Mouse (Mus musculus): ENCODE data around the gene 4932438A13Rik.

Gene 4932438A13Rik

DNA sequence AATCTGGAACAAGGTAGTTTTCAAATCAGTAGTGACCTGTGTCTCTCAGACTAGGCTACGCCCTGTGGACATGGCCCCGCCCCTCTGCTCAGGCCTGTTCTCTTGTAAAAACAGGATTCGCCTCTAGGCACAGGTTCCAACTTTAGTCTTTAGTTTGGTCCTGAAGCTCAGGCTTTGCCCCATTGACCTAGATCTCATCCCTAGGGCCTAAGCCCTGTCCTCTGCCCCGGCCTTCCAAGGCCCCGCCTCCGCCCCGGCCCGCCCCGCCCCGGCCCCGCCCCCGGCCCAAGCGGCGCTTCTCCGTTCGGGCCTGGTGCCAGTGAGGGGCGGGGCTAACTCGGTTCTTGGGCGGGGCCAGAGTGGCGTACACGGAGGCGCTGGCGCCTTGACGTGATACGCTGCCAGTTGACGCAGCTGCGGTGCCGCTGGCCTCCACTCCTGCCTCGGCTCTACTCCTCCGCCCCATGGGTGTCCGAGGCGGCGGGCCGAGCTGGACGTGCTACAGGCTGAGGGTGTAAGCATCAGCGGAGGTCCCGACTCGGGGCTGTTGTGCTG, at the start of gene 4932438A13Rik:
TSS of gene 4932438A13Rik (plus strand) at position 384 of the 555 bp plus-strand sequence.
- DNase-seq (ENCODE audit: low read depth, low spot score): peak; percentile 79

DNA sequence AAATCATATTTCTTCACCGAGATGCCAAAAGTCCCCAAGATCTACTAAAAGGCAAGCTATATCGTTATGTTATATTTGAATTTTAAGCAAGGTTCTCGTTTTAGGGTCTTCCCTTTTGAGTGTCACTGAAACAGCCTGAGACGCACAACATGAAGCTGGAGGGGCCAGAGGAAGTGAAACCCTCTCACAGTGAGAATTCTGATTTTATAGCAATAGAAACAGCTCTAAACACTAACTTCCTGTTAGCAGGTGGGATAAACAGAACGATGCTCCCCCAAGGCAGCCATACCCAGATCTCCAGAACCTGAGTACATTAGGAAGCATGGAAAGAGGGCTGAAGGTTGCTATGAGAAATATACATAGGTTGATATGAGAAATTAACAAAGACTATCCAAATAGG, 46.3 kb upstream of the 4932438A13Rik start:
- DNase-seq (ENCODE audit: low read depth, low spot score): no peak

DNA sequence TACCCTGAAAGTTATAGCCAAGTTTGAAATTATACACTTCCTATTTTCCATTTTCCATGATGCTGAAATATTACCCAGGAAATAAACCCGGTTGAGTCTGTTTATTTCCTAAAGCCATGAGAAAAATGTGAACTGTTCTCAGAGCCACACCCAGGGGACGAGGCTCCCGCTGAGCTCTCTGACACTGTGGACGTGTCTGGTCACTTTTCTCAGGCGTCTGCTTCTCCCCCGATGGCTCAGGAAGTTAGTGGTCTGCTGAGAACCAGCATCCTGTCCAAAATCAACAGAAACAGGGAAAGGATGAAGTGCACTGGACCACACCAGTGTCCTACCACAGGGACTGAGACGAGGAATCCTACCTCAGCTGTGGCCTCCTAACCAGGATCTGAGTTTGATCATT, 43.5 kb upstream of the 4932438A13Rik start:
- DNase-seq (ENCODE audit: low read depth, low spot score): no peak

DNA sequence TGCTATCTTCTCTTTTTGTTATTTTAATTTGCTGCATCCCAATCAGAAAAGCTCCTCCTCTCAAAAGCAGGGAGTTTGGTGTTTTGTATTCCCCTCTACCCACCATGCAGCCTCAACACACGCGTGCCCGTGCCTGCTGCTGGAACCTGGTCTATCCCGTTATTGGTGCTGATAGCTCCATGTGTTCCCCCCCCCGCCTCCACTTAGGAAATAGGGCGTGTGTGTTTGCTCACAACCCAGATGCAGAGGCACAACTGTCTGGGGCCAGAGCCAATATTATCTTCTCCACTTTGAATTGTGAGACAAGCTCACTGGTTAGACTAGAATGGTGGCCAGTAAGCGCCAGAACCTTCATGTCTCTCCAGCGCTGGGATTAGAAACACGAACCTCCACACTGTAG, 41.9 kb upstream of the 4932438A13Rik start:
- DNase-seq (ENCODE audit: low read depth, low spot score): no peak

DNA sequence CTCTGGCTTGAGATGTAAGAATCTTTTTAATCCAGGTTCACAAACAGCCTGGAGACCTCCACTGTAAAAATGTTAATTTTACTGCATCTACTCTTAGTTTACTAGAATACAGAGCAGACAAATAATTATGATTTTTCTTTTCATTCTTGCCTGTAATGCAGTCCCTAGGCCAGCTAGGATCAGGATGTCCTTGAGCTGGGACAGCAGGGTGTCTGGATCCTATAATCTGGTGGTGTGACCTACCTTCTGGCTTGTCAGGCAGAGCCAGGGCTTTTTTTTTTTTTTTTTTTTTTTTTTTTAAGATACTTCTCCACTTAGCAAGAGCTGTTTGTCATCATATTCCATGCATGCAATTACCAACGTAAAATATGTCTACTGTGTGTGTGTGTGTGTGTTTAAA, 37.8 kb upstream of the 4932438A13Rik start:
- DNase-seq (ENCODE audit: low read depth, low spot score): no peak

DNA sequence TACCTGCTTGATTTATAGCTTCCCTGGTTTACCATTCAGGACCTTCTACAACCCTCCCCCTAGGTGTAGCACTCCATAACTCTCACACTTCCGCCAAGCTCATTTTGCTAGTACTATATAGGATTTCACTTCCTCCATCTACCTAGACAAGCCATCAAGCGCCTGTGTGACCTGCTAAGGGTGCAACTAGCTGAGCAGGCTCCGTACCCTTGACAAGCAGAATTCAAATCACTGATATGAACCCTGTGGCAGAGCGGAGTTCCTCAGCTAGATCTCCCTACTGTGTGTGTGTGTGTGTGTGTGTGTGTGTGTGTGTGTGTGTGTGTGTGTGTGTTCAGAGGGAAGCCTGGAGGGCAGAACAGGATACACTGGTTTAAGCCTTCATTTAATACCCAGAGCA, 37.4 kb upstream of the 4932438A13Rik start:
- DNase-seq (ENCODE audit: low read depth, low spot score): no peak

DNA sequence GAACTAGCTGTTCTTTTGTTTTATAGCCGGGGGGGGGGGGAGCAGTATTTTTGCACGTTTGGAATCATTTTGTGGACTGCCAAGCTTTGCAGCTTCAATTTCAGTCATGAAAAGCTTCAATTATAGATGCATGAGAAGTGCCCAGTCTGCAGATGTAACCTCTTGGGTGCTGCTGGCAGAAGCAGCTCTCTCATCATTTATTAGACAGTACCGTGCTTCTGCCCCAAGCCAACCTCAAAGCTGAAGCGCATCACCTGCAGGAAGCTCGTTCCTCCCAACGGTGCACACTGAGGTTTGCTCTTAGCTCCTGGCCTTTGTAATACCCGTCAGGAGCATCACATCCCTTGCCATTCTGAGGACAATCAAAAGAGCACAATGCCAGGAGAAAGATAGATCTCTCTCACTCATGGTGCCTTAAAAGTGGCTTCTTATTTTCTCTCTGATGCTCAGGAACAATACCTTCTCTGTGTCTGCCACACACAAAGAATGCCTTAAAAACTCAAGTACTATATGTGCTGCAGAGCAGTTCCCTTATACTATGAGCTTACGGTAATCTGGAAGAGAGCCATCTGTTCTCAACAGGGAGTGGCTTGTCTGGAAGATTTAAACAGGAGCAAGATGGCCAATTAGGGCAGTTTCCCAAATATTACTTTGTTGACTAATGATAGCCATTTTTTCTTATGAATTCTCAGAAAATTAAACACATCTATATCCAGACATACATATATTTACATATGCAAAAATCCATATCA, 35.5 kb upstream of the 4932438A13Rik start:
- no peak for DNase-seq (ENCODE audit: low read depth, low spot score)

DNA sequence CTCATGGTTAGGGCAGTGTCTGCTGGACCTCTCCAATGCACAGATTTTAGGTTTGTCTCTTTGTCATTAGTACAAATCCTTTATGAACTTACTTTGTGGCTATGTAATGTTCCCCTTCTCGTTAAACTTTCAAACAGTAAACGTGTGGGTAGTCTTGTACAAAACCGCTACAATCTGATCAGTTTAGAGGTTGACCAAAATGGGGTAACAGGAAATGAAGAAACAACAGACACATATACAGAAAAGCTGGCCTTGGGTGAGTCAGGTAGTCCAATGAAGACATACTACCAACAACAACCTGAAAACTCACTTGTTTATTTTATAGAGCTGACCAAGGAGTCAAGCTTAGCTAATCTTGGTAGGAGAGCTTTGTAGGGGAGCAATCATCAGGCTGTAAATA, 32.7 kb upstream of the 4932438A13Rik start:
- no peak for DNase-seq (ENCODE audit: low read depth, low spot score)

DNA sequence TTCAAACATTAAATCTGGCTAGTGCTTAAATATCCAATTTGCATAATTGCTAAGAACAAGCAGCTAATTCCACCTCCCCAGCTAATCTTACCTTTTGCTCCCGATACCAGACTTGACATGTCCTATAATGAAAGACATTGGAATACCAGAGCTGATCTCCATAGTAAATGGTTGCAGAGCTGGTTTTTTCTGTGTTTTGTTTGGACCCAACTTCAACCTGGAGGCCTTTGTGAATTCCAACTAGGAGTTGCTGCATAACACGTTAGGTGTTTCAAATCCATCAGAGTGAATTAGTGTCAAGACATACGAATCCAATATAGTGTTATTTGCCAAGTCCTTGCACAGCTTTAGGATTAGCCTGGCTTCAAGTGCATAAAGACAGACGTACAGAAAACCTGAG, 28.5 kb upstream of the 4932438A13Rik start:
- no peak for DNase-seq (ENCODE audit: low read depth, low spot score)

DNA sequence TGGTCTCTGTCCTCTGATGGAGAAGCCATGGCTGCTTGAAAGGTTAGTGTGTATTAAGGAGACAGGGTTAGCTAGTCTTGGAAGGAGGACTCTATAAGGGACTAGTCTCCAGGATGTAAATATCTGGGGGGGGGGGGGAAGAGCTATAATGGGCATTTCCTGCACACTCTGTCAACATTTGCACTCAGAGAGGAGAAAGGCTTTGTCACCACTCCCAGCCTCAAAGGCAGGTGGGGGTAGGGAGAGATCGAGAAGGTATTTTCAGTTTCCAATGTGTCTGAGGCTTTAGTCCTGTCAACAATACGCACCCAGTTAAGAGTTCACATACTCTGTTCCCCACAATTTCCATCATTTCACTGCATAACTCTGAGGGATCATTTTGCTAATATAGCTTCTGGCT, 28.1 kb upstream of the 4932438A13Rik start:
- DNase-seq (ENCODE audit: low read depth, low spot score): no peak

DNA sequence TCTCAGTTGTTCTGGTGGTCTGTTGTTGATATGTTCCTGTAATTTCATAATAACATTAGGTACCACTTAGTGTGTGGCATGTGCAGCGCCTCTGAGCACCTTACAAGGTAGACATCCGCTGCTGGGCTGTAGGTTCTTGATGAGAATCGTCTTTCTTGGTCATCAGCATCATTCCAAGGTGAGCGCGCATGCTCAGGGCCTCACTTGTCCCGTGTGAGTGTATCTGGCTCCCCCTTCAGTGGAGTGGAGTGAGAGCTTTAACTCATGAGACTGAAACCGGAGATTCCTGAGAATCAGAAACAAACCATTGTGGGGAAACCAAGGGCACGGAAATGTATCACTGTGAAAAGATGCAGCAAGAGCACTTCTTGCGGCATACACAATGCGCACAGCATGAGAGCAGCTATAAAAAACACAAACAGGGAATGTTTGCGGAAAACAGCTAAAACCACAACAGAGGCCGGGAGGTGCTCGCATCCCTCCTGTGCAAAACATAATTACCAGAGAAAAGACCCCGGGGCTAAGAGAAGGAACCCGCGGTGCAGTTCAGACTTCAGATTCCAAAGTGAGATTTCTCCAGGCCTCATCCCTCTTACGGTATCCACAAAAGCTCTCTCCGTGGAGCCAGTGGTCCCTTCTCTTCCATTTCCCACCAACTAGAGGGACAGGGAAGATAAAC, 27.2 kb upstream of the 4932438A13Rik start:
- DNase-seq (ENCODE audit: low read depth, low spot score): peak; percentile 7

DNA sequence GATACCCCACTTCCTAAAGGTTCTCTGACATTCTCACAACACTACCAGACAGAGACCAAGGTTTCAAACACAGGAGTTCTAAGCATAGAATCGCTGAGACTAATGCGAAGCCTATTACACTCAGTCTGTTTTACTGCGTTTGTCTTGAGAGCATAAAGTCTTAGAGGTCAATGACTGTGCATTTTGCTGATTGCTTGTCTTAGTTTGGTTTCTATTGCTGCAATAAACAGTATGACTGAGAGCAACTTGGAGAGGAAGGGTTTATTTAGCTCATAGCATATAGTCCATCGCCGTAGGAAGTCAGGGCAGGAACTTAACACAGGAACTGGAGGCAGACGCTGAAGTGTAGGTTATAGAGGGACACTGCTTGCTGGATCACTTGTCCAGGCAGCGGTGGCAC, 26.1 kb upstream of the 4932438A13Rik start:
- DNase-seq (ENCODE audit: low read depth, low spot score): no peak

DNA sequence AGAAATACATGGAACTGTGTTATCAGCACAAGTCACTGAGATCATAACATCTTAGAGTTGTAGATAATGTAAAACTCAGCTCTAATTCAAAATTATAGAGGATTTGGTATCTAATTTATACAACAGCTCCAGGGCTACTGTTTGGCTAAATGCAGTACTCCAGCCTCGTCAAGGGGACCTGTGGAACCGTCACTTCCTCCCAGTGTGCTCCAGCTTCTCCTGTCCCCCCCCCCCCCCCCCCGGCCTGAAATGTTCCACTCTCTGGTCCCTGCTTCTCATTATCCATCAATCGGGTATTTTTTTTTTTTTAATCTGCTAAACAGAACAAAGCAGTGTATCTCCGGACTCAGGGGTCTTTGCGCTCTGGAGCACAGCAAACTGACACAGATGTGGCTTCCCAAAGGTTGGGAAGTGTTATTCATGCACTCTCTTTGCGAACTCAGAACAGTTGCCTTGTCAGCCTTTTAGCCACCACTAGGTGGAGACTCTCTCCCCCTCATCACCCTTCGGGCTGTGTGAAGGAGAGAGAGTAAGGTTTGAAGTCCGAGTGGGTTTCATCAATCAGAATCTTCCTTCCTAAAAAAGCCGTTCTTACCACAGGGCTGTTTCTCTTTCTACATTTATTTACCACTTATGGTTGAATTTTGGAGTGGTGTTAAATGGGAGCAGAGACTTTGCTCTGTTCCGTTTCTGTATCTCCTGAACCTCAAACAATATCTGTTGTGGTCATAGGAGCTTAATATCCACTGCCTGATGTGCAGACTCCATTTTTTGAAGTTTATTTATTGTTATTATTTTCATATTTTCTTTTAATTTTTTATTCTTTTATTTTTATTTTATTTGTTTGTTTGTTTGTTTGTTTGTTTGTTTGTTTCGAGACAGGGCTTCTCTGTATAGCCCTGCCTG, 22.0 kb upstream of the 4932438A13Rik start:
- peak; percentile 63 for DNase-seq (ENCODE audit: low read depth, low spot score)

DNA sequence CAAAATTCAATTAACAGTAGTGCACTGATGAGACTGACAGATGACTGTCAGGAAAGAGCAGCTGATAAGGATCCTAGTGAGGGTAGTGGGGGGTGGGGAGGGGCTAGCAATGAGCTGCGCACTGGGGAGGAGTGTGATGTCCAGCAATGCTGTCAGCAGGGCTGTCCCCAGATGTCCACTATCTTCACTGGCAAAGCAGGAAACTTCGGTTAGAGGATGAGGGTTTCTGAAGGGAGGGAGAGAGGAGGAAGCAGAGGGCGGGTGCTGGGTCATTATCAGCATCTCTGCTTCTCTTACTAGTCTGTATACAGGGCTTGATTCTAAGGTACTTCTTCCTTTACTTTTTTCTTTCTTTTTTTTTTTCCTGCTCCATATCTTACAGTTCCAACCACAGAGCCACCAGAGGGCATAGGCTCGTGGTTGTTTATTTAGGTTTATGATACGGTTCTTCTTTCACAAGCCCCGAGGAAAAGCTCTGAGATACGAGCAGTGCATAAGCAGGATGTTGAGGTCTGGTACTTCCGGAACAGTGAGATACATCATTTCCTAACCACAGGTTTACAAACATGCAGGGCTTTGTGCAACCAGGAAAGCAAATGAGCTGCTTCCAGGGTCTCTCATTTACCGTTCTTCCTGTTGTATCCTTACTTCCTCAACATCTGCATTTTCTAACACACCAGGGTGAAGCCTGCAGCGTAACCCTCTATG, 9.0 kb upstream of the 4932438A13Rik start:
- no peak for DNase-seq (ENCODE audit: low read depth, low spot score)

DNA sequence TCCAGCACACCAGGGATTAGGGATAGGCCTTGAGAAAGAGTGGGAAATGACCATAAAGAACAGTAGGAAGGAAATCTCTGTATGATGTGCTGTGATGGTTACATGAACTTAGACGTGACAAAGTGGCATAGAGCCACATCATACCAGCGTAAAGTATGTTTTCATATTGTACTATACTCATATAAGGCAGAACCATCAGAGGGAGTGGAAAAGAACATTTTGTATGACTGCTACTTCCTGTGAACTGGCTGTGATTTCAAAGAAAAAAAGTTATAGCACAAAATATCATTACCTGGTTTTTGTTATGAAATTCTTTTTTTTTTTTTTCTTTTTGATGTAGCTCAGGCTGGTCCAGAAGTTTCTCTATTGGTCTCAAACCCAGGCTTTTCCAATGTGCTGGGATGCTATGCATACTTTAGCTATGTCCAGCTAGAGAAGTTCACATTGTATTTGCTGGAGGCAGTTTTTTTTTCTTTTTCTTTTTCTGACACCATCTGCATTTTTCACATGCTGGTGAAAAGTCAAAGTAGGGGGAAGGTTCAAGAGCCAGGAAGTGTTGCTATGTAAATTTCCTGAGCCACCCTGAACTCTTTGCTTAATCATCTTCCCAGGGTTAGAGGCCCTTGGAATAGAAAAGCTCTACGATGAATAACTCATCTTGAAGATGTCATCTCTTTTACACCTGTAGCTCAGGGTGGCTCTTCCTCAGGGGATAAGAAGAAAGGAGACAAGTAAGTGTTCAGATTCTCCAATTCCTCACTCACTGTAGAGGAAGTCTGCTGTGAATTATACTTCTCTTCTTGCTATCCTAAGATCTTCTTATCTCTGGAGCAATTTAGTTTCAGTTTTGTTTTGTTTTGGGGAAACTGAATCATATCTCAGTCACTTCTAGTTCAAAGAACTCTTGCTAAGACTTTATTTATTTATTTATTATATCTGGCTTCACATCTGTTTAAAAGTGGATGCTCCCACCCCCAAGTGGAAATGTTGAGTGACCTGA, 1.2 kb upstream of the 4932438A13Rik start:
- no peak for DNase-seq (ENCODE audit: low read depth, low spot score)

DNA sequence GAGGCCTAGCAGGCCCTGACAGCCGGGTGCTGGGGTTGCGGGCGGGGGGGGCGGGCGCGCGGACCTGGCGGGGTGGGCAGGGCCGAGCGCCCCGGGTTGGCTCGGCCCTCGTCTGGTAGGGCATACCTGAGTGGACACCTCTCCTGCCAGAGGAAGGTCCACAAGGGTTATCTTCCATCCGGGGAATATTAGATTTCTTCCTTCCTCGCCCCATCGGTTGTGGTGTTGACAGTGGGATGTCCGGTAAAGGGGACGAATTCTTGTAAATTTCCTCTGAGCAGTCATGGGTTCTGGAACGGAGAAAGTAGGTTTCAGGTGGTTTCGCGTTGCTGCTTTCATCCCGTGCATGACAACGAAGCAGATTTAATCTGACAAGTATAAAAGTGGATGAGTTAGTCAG, 523 bp downstream of the 4932438A13Rik start:
- DNase-seq (ENCODE audit: low read depth, low spot score): no peak

DNA sequence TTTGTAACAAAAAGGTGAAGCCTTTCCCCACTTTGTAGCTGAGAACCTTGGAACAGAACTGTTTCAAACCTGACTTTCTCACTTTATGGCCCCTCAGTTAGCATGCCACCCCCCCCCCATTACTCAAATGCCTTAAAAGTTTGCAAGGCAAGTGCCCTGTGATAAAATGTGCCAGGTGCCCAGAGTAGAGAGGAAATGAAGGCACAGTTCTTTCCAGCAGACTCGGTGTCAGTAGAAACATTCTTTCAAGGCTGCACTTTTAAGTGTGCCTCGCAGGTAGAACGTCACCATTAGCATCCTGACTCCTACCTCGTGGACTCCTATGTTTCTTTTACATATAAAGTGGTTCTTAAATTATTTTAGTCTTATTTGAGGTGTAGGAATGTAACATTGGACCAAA, 977 bp downstream of the 4932438A13Rik start:
- DNase-seq (ENCODE audit: low read depth, low spot score): no peak

DNA sequence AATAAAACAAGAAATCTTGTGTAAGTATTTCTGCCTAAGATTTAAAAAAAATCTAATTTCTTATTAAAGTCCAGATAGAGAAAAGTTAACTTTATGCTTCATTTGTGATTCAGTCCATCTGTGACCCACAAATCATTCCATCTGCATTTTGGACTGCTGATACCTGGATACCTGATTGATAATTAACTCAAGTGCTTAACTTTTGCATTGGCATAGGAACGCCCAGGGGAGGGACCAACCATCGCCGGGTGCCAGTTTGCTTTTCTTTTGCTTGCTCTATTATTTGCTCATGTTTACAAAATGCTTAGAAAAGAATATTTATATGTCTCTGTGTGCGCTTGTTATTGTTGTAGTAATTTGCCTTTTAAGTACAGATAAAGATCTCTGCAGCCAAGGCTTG, 1.6 kb downstream of the 4932438A13Rik start:
- no peak for DNase-seq (ENCODE audit: low read depth, low spot score)

DNA sequence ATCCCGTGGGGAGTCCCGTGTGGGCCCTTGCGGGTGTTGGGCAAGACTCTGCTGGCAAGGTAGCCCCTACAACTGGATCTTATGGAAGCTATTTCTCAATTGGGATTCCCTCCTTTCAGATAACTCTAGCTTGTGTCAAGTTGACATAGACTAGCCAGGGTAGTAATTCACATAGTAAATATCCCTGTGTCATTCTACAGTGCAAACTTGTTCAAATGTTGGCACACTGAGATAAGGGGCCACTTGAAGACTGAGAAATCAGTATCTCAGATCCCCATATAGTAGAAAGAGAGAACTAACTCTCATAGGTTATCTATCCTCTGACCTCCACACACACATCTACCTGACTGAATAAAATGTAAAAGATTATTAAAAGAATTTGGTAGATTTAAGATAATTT, 42.5 kb downstream of the 4932438A13Rik start:
- DNase-seq (ENCODE audit: low read depth, low spot score): no peak

DNA sequence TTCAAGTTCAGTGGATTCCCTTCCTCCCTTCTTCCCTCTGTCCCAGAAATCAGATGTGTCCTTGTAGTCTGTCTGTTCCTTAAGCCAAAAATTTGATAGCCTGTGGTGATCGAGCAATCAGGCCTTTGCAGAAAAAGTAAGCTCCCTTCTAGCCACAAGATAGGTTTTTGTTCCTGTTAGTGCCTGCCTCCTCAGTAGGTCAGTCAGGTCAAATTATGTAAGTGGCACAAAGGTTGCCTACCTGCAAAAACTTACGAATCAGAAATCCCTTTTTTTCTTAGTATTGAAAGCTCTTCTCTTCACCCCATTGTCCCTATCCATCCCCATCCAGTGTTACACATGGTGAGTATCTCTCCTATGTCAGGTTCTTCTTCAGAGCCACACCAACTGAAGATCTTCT, 54.9 kb downstream of the 4932438A13Rik start:
- no peak for DNase-seq (ENCODE audit: low read depth, low spot score)
